Mouse (Mus musculus): ENCODE results near the gene Tnrc6c. TPM values are rescaled to one million over a fixed set of nuclear protein-coding genes. Genes with fewer than 3 reads are reported as not detected.

Gene Tnrc6c
- polyA plus RNA-seq, 1 experiment from 2014 or later: 15.4 TPM

DNA sequence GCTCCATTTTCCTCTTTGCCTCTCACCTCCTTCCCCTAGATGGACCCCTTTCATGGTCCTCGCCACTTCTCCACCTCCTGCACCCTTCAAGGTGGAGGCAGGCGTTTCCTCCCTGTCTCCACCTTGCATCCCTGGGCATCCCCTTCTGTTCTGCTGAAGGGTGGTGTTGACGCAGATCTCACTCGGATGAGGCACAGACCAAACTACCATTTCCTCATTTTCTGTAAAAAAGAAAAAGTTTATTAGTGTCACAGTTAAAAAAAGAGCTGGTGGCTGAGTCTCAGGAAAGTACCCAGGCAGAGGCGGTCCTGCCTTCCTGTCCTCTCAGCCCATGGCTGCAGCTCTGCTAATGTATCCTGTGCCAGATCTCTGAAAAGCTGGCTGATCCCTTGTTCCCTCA, 145.1 kb downstream of the Tnrc6c start:
- peaks cover 6% of the 10 kb centered on the region; the same call in 1 of the 2 replicates for H3K4me1 ChIP-seq
- no peaks in the 10 kb centered on the region for H3K9me3 ChIP-seq
- ATAC-seq (ENCODE audit: insufficient number of reproducible peaks, low FRiP score, low TSS enrichment, low read depth): no peak
- no peak overlapping the region for H3K4me3 ChIP-seq
- H3K4me2 ChIP-seq: no peak overlapping the region
- WGBS: 74% methylated on average over 5 of the region's 5 CpGs
- H3K27ac ChIP-seq: no peak overlapping the region; the same call in 1 of the 2 replicates
- H3K27me3 ChIP-seq: no peaks in the 10 kb centered on the region
- no peak overlapping the region for H3K9ac ChIP-seq
- H3K36me3 ChIP-seq: no peaks in the 10 kb centered on the region

DNA sequence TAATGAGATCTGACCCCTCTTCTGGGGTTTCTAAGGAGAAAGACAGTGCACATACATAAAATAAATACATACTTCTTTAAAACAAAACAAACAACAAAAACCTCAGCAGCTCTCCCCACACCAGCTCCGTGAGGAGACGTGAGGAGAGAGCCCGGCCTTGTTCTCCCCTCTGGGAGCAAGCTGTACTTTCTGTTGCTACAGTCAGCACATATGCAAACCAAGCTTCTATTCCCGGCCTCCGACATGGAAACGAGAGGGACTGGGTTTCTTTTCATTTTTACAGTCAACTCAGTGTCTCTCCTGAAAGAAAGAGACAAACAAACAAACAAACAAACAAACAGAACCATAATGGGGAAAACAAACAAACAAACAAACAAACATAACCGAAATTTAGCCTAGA, 145.9 kb downstream of the Tnrc6c start:
- H3K9me3 ChIP-seq: no peaks in the 10 kb centered on the region
- 68% methylated on average over 7 of the region's 7 CpGs for WGBS
- ATAC-seq (ENCODE audit: insufficient number of reproducible peaks, low FRiP score, low TSS enrichment, low read depth): no peak
- no peaks in the 10 kb centered on the region for H3K27me3 ChIP-seq
- H3K9ac ChIP-seq: no peak overlapping the region
- no peak overlapping the region for H3K4me3 ChIP-seq
- peaks cover 6% of the 10 kb centered on the region; the same call in 1 of the 2 replicates for H3K4me1 ChIP-seq
- H3K4me2 ChIP-seq: no peak overlapping the region
- no peak overlapping the region for H3K27ac ChIP-seq
- H3K36me3 ChIP-seq: no peaks in the 10 kb centered on the region

DNA sequence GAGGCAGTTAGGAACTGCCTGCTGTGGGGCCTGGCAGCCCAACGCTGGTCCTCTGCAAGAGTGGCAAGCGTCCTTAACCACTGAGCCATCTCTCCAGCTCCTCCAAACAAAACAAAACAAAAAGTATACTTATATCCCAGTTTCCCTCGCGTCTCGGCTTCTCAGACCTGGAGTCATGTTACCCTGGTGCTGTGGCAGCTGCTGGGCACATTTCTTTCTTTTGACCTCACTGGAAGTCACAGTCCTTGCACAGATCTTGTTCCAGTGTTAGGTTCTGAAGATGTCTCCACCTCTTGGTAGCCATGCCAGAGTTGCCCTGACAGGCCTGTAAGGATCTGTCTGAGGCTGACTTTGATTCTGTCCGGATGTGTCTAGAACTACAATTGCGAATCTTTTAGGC, 147.6 kb downstream of the Tnrc6c start:
- H3K9me3 ChIP-seq: no peaks in the 10 kb centered on the region
- H3K4me1 ChIP-seq: peaks cover 6% of the 10 kb centered on the region; the same call in 1 of the 2 replicates
- no peak overlapping the region for H3K4me2 ChIP-seq
- no peak overlapping the region for H3K4me3 ChIP-seq
- H3K27ac ChIP-seq: no peak overlapping the region
- no peak overlapping the region for H3K9ac ChIP-seq
- 67% methylated on average over 7 of the region's 7 CpGs for WGBS
- ATAC-seq (ENCODE audit: insufficient number of reproducible peaks, low FRiP score, low TSS enrichment, low read depth): no peak
- H3K36me3 ChIP-seq: no peaks in the 10 kb centered on the region
- H3K27me3 ChIP-seq: no peaks in the 10 kb centered on the region

DNA sequence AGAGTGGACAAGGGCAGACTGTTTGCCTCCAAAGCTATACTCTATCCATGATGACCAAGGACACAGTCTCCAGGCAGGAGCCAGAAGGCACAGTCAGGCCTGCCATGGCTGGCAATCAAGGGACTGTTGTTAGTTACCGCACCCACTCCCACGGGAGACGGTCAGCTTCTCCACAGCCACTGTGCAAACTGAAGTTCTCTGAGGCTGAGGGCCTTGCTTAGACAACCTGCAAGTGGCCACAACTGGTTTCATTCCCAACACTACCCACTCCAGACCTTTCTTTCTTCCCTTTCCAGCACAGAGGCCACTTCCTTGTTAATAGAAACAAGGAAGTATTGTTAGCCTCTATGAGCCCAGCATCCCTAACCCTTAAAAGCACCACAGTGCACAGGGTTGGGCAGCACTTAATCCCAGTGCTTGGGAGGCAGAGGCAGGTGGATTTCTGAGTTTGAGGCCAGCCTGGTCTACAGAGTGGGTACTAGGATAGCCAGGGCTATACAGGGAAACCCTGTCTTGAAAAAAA, 149.1 kb downstream of the Tnrc6c start:
- H3K4me1 ChIP-seq: peaks cover 2% of the 10 kb centered on the region; the same call in 1 of the 2 replicates
- no peaks in the 10 kb centered on the region for H3K36me3 ChIP-seq
- 94% methylated on average over 3 of the region's 3 CpGs for WGBS
- H3K4me2 ChIP-seq: no peak overlapping the region
- H3K9ac ChIP-seq: no peak overlapping the region
- no peak for ATAC-seq (ENCODE audit: insufficient number of reproducible peaks, low FRiP score, low TSS enrichment, low read depth)
- H3K4me3 ChIP-seq: no peak overlapping the region
- H3K27ac ChIP-seq: no peak overlapping the region
- no peaks in the 10 kb centered on the region for H3K27me3 ChIP-seq
- H3K9me3 ChIP-seq: no peaks in the 10 kb centered on the region

DNA sequence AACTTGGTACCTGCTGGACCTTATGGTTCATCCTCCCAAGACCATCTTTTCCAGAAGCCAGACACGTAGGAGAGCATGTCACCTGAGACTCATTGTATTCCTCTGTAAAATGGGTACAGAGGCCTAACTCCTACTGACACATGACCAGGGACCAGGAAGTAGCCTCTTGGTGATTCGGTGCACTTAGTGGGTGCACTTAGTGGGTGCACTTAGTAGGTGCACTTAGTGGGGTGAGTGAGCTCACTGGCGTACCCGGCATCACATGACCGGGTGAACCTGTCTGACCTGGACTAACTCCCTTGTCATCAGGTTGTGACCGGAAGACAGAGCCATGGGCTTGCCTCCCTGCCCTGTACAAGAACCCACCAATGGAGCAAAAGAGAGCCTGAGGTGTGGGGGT, 152.7 kb downstream of the Tnrc6c start:
- no peak for ATAC-seq (ENCODE audit: insufficient number of reproducible peaks, low FRiP score, low TSS enrichment, low read depth)
- H3K9me3 ChIP-seq: no peaks in the 10 kb centered on the region
- H3K4me3 ChIP-seq: no peak overlapping the region
- H3K4me1 ChIP-seq: peaks cover 24% of the 10 kb centered on the region
- no peaks in the 10 kb centered on the region for H3K36me3 ChIP-seq
- WGBS: 93% methylated on average over 6 of the region's 6 CpGs
- H3K4me2 ChIP-seq: no peak overlapping the region
- no peaks in the 10 kb centered on the region for H3K27me3 ChIP-seq
- no peak overlapping the region for H3K27ac ChIP-seq
- no peak overlapping the region for H3K9ac ChIP-seq

DNA sequence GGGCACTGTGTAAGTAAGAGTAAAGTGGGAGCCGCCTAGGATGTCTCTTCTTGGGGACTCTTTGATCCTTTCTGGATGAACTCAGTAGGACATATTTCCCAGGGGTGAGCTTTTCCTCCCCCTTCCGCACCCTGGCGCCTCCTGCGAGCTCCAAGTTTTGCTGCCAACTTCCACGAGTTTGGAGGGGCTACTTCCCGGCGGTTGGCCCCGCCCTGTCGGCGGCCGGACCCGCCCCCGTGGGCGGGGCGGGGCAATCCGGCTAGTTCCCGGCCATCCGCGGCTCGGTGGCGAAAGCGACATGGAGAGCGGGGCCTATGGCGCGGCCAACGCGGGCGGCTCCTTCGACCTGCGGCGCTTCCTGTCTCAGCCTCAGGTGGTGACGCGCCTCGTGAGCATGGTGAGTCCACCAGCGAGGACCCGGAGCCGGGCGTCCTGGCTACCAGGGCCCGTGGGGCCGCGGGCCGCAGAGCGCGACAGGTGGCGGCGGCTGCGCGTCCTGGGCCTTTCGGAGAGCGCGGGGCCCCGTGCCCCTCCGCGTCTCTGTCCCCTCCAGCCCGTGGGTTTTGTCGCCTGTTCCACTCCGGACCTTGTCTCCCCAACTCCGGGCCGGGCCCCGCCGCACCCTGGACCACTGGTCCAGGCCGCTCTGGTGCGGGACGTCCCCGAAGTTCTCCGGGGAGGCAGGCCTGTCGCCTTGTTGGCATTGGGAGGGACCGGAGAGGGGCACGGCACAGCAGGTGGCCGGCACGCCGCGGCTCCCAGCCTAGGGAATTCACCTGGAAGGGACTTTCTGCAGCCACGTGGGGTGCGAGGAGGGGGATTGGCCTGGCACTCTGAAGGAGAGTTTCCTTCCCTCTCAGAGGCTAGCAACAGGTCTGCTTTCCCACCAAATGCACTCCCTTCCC, 155.6 kb downstream of the Tnrc6c start, which contains the start of the genes Gm20708 and Syngr2:
TSS of gene Gm20708 (plus strand) at position 262 of the 905 bp plus-strand sequence.
TSS of gene Syngr2 (plus strand) at position 262 of the 905 bp plus-strand sequence.
- peaks cover 28% of the 10 kb centered on the region for H3K36me3 ChIP-seq
- H3K4me3 ChIP-seq: peak within 1 kb of the TSS; percentile 96
- ATAC-seq (ENCODE audit: insufficient number of reproducible peaks, low FRiP score, low TSS enrichment, low read depth): peak; percentile 35; the same call in 1 of the 2 replicates
- H3K27me3 ChIP-seq: no peaks in the 10 kb centered on the region
- peak within 1 kb of the TSS; percentile 74 for H3K27ac ChIP-seq
- H3K4me1 ChIP-seq: peaks cover 24% of the 10 kb centered on the region
- peak within 1 kb of the TSS; percentile 94 for H3K4me2 ChIP-seq
- no peaks in the 10 kb centered on the region for H3K9me3 ChIP-seq
- under 1% methylated on average over 75 of the region's 75 CpGs for WGBS
- H3K9ac ChIP-seq: peak within 1 kb of the TSS; percentile 74

DNA sequence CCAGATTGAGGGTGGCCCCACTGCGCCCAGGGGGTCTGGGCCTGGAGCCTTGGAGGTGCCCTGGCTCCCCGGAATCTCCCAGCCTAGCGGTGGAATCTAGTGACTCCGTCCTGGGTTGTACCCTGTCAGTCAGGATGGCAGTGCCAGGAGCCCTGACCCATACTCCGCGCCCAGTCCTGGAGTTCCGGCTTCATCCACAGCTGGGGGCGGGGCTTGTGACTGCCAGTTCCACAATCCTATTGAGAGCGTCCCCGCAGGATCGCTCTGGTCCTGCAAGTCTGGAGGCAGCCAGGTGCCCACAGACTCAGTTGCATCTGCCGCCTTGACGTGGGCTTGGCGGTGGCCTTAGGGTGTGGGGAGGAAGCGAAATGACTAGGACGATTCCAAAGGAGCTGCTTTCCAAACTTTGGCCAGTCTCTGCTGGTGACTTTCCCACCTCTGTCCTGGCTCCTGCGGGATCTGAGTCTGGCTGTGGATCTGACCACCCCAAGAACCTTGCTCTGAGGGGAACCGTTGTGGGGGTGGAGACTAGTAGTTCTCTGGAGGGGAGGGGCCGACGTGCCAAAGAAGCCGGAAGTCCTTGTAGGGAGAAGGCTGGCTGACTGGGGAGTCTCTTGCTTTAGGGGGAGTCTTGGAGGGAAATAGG, 156.4 kb downstream of the Tnrc6c start:
- Histone ChIP-seq H3K27me3 (no peaks in the 10 kb centered on the region), H3K27ac (peak overlapping the region; percentile 74), H3K4me1 (peaks cover 24% of the 10 kb centered on the region), H3K4me2 (peak overlapping the region; percentile 94), H3K9me3 (no peaks in the 10 kb centered on the region), H3K36me3 (peaks cover 37% of the 10 kb centered on the region), H3K9ac (peak overlapping the region; percentile 74), H3K4me3 (peak overlapping the region; percentile 96)
- under 1% methylated on average over 21 of the region's 21 CpGs for WGBS
- ATAC-seq (ENCODE audit: insufficient number of reproducible peaks, low FRiP score, low TSS enrichment, low read depth): peak; percentile 64; the same call in 1 of the 2 replicates

Other genes starting within 250 kb of the Tnrc6c start
- gene Gm11733, start 169.9 kb upstream of the Tnrc6c start, polyA plus RNA-seq (2015; fragmentation: Nextera tagmentation; extraction: Ambion mirVana): 0.06 TPM in 1 of 2 replicates, not detected in the other
- gene Tmc8, start 127.8 kb downstream of the Tnrc6c start, polyA plus RNA-seq (2015; fragmentation: Nextera tagmentation; extraction: Ambion mirVana): 1.2 and 2.0 TPM in 2 replicates
- gene Tmc6, start 127.9 kb downstream of the Tnrc6c start, polyA plus RNA-seq (2015; fragmentation: Nextera tagmentation; extraction: Ambion mirVana): 24.5 and 25.9 TPM in 2 replicates
- gene 6030468B19Rik, start 143.4 kb downstream of the Tnrc6c start, polyA plus RNA-seq (2015; fragmentation: Nextera tagmentation; extraction: Ambion mirVana): 0.55 TPM in 1 of 2 replicates, not detected in the other
- gene Gm20708, start 155.4 kb downstream of the Tnrc6c start, polyA plus RNA-seq (2015; fragmentation: Nextera tagmentation; extraction: Ambion mirVana): 0.50 and 0.71 TPM in 2 replicates
- gene Syngr2, start 155.4 kb downstream of the Tnrc6c start, polyA plus RNA-seq (2015; fragmentation: Nextera tagmentation; extraction: Ambion mirVana): 74.0 and 85.6 TPM in 2 replicates
- 4.6 and 4.9 TPM in 2 replicates for gene Afmid, start 171.6 kb downstream of the Tnrc6c start, polyA plus RNA-seq (2015; fragmentation: Nextera tagmentation; extraction: Ambion mirVana)
- gene Tk1, start 171.8 kb downstream of the Tnrc6c start, polyA plus RNA-seq (2015; fragmentation: Nextera tagmentation; extraction: Ambion mirVana): 119 and 134 TPM in 2 replicates
- gene Birc5, start 195.0 kb downstream of the Tnrc6c start, polyA plus RNA-seq (2015; fragmentation: Nextera tagmentation; extraction: Ambion mirVana): 240 and 254 TPM in 2 replicates
- gene Tmem235, start 206.5 kb downstream of the Tnrc6c start, polyA plus RNA-seq (2015; fragmentation: Nextera tagmentation; extraction: Ambion mirVana): not detected in 2 replicates
- 3.5 and 4.1 TPM in 2 replicates for gene Tha1, start 219.2 kb downstream of the Tnrc6c start, polyA plus RNA-seq (2015; fragmentation: Nextera tagmentation; extraction: Ambion mirVana)